Mouse (Mus musculus) heart, embryonic 12.5 days (tissue): ENCODE measurements around the gene Tbx6. TPM values are rescaled to one million over a fixed set of nuclear protein-coding genes. Genes with fewer than 3 reads are reported as not detected.

Source experiments
- ATAC-seq: fragments of 200-750 bp; cut with Nextera tagmentation; 2 replicates; pipeline ENCODE4 v1.8.0; 2017; ENCODE audit warnings: moderate TSS enrichment, moderate library complexity; ENCODE audit not compliant: insufficient number of reproducible peaks, low FRiP score
- H3K27ac ChIP-seq: fragments of 300-500 bp; sonication (generic); 2 replicates; pipeline ENCODE4 v1.5.1; 2016; ENCODE audit warnings: mild to moderate bottlenecking, moderate library complexity; ENCODE audit not compliant: poor library complexity, severe bottlenecking
- H3K27me3 ChIP-seq: fragments of 300-500 bp; sonication (generic); replicated peaks from 2 replicates; pipeline ENCODE4 v1.6.1; 2016; ENCODE audit warnings: mild to moderate bottlenecking, moderate library complexity
- H3K36me3 ChIP-seq: fragments of 300-500 bp; sonication (generic); 2 replicates; pipeline ENCODE4 v1.6.1; 2016; ENCODE audit warnings: mild to moderate bottlenecking, moderate library complexity
- H3K4me1 ChIP-seq: fragments of 300-500 bp; sonication (generic); replicated peaks from 2 replicates; pipeline ENCODE4 v1.6.1; 2016; ENCODE audit warnings: mild to moderate bottlenecking
- H3K4me2 ChIP-seq: fragments of 300-500 bp; sonication (generic); 2 replicates; pipeline ENCODE4 v1.6.1; 2016; ENCODE audit warnings: mild to moderate bottlenecking, moderate library complexity
- H3K4me3 ChIP-seq: fragments of 300-500 bp; sonication (generic); 2 replicates; pipeline ENCODE4 v1.5.1; 2016; ENCODE audit warnings: mild to moderate bottlenecking
- H3K9ac ChIP-seq: fragments of 300-500 bp; sonication (generic); 2 replicates; pipeline ENCODE4 v1.6.1; 2016; ENCODE audit warnings: mild to moderate bottlenecking, moderate library complexity
- H3K9me3 ChIP-seq: fragments of 300-500 bp; sonication (generic); replicated peaks from 2 replicates; pipeline ENCODE4 v1.6.1; 2016; ENCODE audit warnings: mild to moderate bottlenecking, moderate library complexity
- WGBS: fragments of 180-500 bp; shearing (Covaris S2); methylation state at CpG from one replicate; pipeline ENCODE4 v1.1.7; 2016; 5-methylcytosine and 5-hydroxymethylcytosine counted together
- polyA plus RNA-seq: library from polyadenylated mRNA; unstranded; fragments of >200 nt; fragmentation: Nextera tagmentation; extraction: Ambion mirVana; gene quantifications from 2 replicates; pipeline ENCODE4 v1.2.1, GENCODE M21; 2016

The Tbx6 gene
- polyA plus RNA-seq, 1 experiment from 2014 or later = 0.33 TPM

- H3K27me3 ChIP-seq = no peaks in the 10 kb centered on the region
- 37% methylated on average over 11 of the region's 11 CpGs for WGBS
- H3K9ac ChIP-seq = 0 out of 2 replicates have a peak overlapping the region, but pooled peaks have one; percentile 70
- H3K4me1 ChIP-seq = peaks cover 34% of the 10 kb centered on the region
- no peak overlapping the region for H3K27ac ChIP-seq
- no peak for ATAC-seq
- peak overlapping the region; percentile 91 for H3K4me2 ChIP-seq
- H3K9me3 ChIP-seq = no peaks in the 10 kb centered on the region
- peaks cover 44% of the 10 kb centered on the region for H3K36me3 ChIP-seq
- peak overlapping the region; percentile 46; the same call in 1 of the 2 replicates for H3K4me3 ChIP-seq
Observed at GRCm38 (mm10) chr7:126781661-126782370, 533 bp downstream of the Tbx6 start.

- WGBS = 80% methylated on average over 13 of the region's 13 CpGs
- no peak overlapping the region for H3K27ac ChIP-seq
- H3K27me3 ChIP-seq = no peaks in the 10 kb centered on the region
- H3K9ac ChIP-seq = peak overlapping the region; percentile 7; the same call in 1 of the 2 replicates
- H3K9me3 ChIP-seq = no peaks in the 10 kb centered on the region
- H3K4me2 ChIP-seq = no peak overlapping the region
- H3K36me3 ChIP-seq = peaks cover 52% of the 10 kb centered on the region
- H3K4me3 ChIP-seq = no peak overlapping the region
- H3K4me1 ChIP-seq = peaks cover 28% of the 10 kb centered on the region
- ATAC-seq = no peak
Observed at GRCm38 (mm10) chr7:126782693-126783092, 1.4 kb downstream of the Tbx6 start.

- 86% methylated on average over 7 of the region's 7 CpGs for WGBS
- no peak overlapping the region for H3K4me2 ChIP-seq
- no peaks in the 10 kb centered on the region for H3K27me3 ChIP-seq
- no peak overlapping the region for H3K27ac ChIP-seq
- no peak overlapping the region for H3K9ac ChIP-seq
- ATAC-seq = no peak
- H3K4me3 ChIP-seq = no peak overlapping the region
- peaks cover 57% of the 10 kb centered on the region for H3K36me3 ChIP-seq
- H3K4me1 ChIP-seq = peaks cover 23% of the 10 kb centered on the region
- H3K9me3 ChIP-seq = no peaks in the 10 kb centered on the region
Observed at GRCm38 (mm10) chr7:126784469-126784868, 3.2 kb downstream of the Tbx6 start.

- WGBS = 54% methylated on average over 4 of the region's 4 CpGs
- Histone ChIP-seq H3K27ac (no peak overlapping the region), H3K4me2 (no peak overlapping the region), H3K36me3 (peaks cover 63% of the 10 kb centered on the region), H3K9me3 (no peaks in the 10 kb centered on the region), H3K9ac (no peak overlapping the region), H3K4me1 (peaks cover 18% of the 10 kb centered on the region), H3K27me3 (no peaks in the 10 kb centered on the region), H3K4me3 (no peak overlapping the region)
- no peak for ATAC-seq
Observed at GRCm38 (mm10) chr7:126785056-126785455, 3.8 kb downstream of the Tbx6 start.

- H3K27me3 ChIP-seq = no peaks in the 10 kb centered on the region
- WGBS = 89% methylated on average over 14 of the region's 14 CpGs
- H3K4me1 ChIP-seq = peaks cover 18% of the 10 kb centered on the region
- peaks cover 67% of the 10 kb centered on the region for H3K36me3 ChIP-seq
- no peak overlapping the region for H3K4me2 ChIP-seq
- ATAC-seq = no peak
- no peak overlapping the region for H3K4me3 ChIP-seq
- no peak overlapping the region for H3K27ac ChIP-seq
- no peak overlapping the region for H3K9ac ChIP-seq
- H3K9me3 ChIP-seq = no peaks in the 10 kb centered on the region
Observed at GRCm38 (mm10) chr7:126786142-126786541, 4.9 kb downstream of the Tbx6 start.

GRCm38 (mm10) chr7:126789141-126789540 is 7.9 kb downstream of the Tbx6 start:
- H3K9ac ChIP-seq = no peak overlapping the region
- no peak overlapping the region for H3K4me3 ChIP-seq
- peaks cover 66% of the 10 kb centered on the region for H3K36me3 ChIP-seq
- no peaks in the 10 kb centered on the region for H3K27me3 ChIP-seq
- no peak overlapping the region for H3K27ac ChIP-seq
- peaks cover 22% of the 10 kb centered on the region for H3K4me1 ChIP-seq
- ATAC-seq = no peak
- 85% methylated on average over 4 of the region's 4 CpGs for WGBS
- no peak overlapping the region for H3K4me2 ChIP-seq
- no peaks in the 10 kb centered on the region for H3K9me3 ChIP-seq

- peak within 1 kb of the TSS; percentile 94 for H3K9ac ChIP-seq
- peak within 1 kb of the TSS; percentile 85 for H3K4me3 ChIP-seq
- peak within 1 kb of the TSS; percentile 76 for H3K4me2 ChIP-seq
- WGBS = under 1% methylated on average over 72 of the region's 83 CpGs
- peak; percentile 93 for ATAC-seq
- H3K9me3 ChIP-seq = no peaks in the 10 kb centered on the region
- peak within 1 kb of the TSS; percentile 92 for H3K27ac ChIP-seq
- H3K36me3 ChIP-seq = peaks cover 66% of the 10 kb centered on the region
- H3K4me1 ChIP-seq = peaks cover 47% of the 10 kb centered on the region
- H3K27me3 ChIP-seq = no peaks in the 10 kb centered on the region
Observed at GRCm38 (mm10) chr7:126791851-126792720, 10.8 kb downstream of the Tbx6 start, which contains the start of gene Ppp4c. Gene Ppp4c, minus strand, starts transcription at chr7:126792496.

GRCm38 (mm10) chr7:126792721-126793443 is 11.6 kb downstream of the Tbx6 start:
- peak overlapping the region; percentile 85 for H3K4me3 ChIP-seq
- H3K36me3 ChIP-seq = peaks cover 65% of the 10 kb centered on the region
- no peaks in the 10 kb centered on the region for H3K27me3 ChIP-seq
- no peaks in the 10 kb centered on the region for H3K9me3 ChIP-seq
- WGBS = 16% methylated on average over 11 of the region's 11 CpGs
- peak overlapping the region; percentile 92 for H3K27ac ChIP-seq
- peak overlapping the region; percentile 76 for H3K4me2 ChIP-seq
- peak; percentile 7; the same call in 1 of the 2 replicates for ATAC-seq
- peaks cover 55% of the 10 kb centered on the region for H3K4me1 ChIP-seq
- H3K9ac ChIP-seq = peak overlapping the region; percentile 94

- no peaks in the 10 kb centered on the region for H3K9me3 ChIP-seq
- H3K4me3 ChIP-seq = no peak overlapping the region
- H3K4me2 ChIP-seq = peak overlapping the region; percentile 76; the same call in 1 of the 2 replicates
- H3K27me3 ChIP-seq = no peaks in the 10 kb centered on the region
- ATAC-seq = no peak
- H3K4me1 ChIP-seq = peaks cover 55% of the 10 kb centered on the region
- peaks cover 57% of the 10 kb centered on the region for H3K36me3 ChIP-seq
- no peak overlapping the region for H3K27ac ChIP-seq
- H3K9ac ChIP-seq = no peak overlapping the region; the same call in 1 of the 2 replicates
- WGBS = 64% methylated on average over 4 of the region's 4 CpGs
Observed at GRCm38 (mm10) chr7:126793456-126794270, 12.4 kb downstream of the Tbx6 start.

GRCm38 (mm10) chr7:126794271-126794605 is 13.0 kb downstream of the Tbx6 start:
- no peak overlapping the region for H3K4me3 ChIP-seq
- peaks cover 53% of the 10 kb centered on the region for H3K4me1 ChIP-seq
- no peaks in the 10 kb centered on the region for H3K27me3 ChIP-seq
- H3K4me2 ChIP-seq = no peak overlapping the region
- H3K9ac ChIP-seq = no peak overlapping the region
- WGBS = 53% methylated on average over 4 of the region's 4 CpGs
- ATAC-seq = no peak
- no peaks in the 10 kb centered on the region for H3K9me3 ChIP-seq
- peaks cover 51% of the 10 kb centered on the region for H3K36me3 ChIP-seq
- no peak overlapping the region for H3K27ac ChIP-seq
